Comparison of ENCODE assay signal across 8 mouse cellular contexts in the genomic region with DNA sequence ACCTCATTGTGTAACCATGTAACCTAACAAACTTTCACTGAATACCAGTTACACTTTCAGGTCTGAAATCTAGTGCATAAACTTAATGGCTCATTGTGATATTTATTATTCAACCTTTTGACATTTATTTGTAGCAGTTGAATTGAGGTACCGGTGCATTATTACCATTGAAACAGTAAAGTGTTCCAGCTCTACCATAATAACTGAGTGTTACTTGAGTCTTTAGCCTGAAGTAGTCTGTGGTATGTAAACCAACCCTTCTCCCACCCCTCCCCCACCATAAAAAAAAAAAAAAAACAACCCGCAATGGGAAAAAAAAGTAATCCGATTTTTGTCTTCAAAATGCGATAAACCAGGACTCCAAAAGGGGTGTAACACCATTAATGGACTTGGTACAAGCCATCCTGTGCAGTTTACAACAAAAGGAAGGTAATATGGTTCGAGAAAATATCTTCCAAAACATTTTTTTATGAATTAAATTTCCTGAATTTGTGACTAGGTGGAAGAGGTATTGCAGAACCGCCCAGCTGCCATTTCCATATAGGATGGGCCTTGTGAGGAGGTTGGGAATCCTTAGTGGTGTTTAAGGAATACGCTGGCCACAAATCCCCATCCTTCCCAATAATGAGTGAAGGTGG. TPM values are rescaled to one million over a fixed set of nuclear protein-coding genes. Genes with fewer than 3 reads are reported as not detected.
DNase-seq lines count a peak whose midpoint lies in the region; ATAC-seq lines count a peak whose summit lies in the region.
"Had no signal": no experiment of that assay in that cellular context is flagged by ENCODE, and none has a peak within 500 bp of the region (broad histone marks: within the 10 kb centered on the region; RNA-seq: fewer than 3 reads in every experiment).

No protein-coding gene starts in this region.

- no peaks in the 10 kb centered on the region for H3K9me3 ChIP-seq in lung, embryonic 15.5 days
- H3K9me3 ChIP-seq in forebrain, embryonic 13.5 days (replicated peaks), result no peaks in the 10 kb centered on the region
- H3K9me3 ChIP-seq in limb, embryonic 10.5 days (replicated peaks), result no peaks in the 10 kb centered on the region
- H3K9me3 ChIP-seq in stomach, embryonic 14.5 days (ENCODE audit: control insufficient read depth, low read depth, low read length), result no peaks in the 10 kb centered on the region

- DNase-seq in lung, adult 18-20 months, result no peak
- DNase-seq in limb, embryonic 10.5 days (ENCODE audit: low spot score), result no peak
- no peak for DNase-seq in thymus, postnatal 0 days (ENCODE audit: low spot score)
- DNase-seq in layer of hippocampus, postnatal 10 days (ENCODE audit: low spot score in 2 of 2), result no peak
- DNase-seq: lung, postnatal 10 days had no signal

- 8% methylated on average over 7 of the region's 7 CpGs for WGBS in lung, embryonic 15.5 days
- 2% methylated on average over 7 of the region's 7 CpGs for WGBS in forebrain, embryonic 13.5 days
- 9% methylated on average over 7 of the region's 7 CpGs for WGBS in limb, embryonic 10.5 days
- 13% methylated on average over 7 of the region's 7 CpGs for WGBS in stomach, embryonic 14.5 days

- H3K36me3 ChIP-seq in lung, embryonic 15.5 days, result no peaks in the 10 kb centered on the region
- no peaks in the 10 kb centered on the region for H3K36me3 ChIP-seq in forebrain, embryonic 13.5 days (ENCODE audit: poor library complexity, severe bottlenecking)
- H3K36me3 ChIP-seq in limb, embryonic 10.5 days, result no peaks in the 10 kb centered on the region
- H3K36me3 ChIP-seq in stomach, embryonic 14.5 days (ENCODE audit: control insufficient read depth, insufficient read depth, low read length), result no peaks in the 10 kb centered on the region

- peak overlapping the region; percentile 97 for H3K27ac ChIP-seq in lung, embryonic 15.5 days
- H3K27ac ChIP-seq in forebrain, embryonic 13.5 days, result peak overlapping the region; percentile 100
- H3K27ac ChIP-seq in limb, embryonic 10.5 days, result peak overlapping the region; percentile 100
- peak overlapping the region; percentile 100; the same call in 1 of the 2 replicates for H3K27ac ChIP-seq in stomach, embryonic 14.5 days (ENCODE audit: low read length)

- H3K4me1 ChIP-seq in lung, embryonic 15.5 days, result peaks cover 53% of the 10 kb centered on the region
- peaks cover 56% of the 10 kb centered on the region for H3K4me1 ChIP-seq in forebrain, embryonic 13.5 days
- peaks cover 52% of the 10 kb centered on the region for H3K4me1 ChIP-seq in limb, embryonic 10.5 days
- peaks cover 43% of the 10 kb centered on the region for H3K4me1 ChIP-seq in stomach, embryonic 14.5 days (ENCODE audit: control insufficient read depth, insufficient read depth, low read length)

- ATAC-seq in lung, embryonic 15.5 days (ENCODE audit: borderline replicate concordance, extremely low read depth, low FRiP score, low TSS enrichment), result no peak
- ATAC-seq in forebrain, embryonic 13.5 days, result no peak
- ATAC-seq in stomach, embryonic 14.5 days (ENCODE audit: insufficient number of reproducible peaks, insufficient read depth, low FRiP score, low read depth), result no peak

- H3K9ac ChIP-seq in lung, embryonic 15.5 days, result peak overlapping the region; percentile 98
- H3K9ac ChIP-seq in forebrain, embryonic 13.5 days, result peak overlapping the region; percentile 100
- peak overlapping the region; percentile 99 for H3K9ac ChIP-seq in stomach, embryonic 14.5 days (replicated peaks; ENCODE audit: low read depth, low read length)

- H3K4me2 ChIP-seq in lung, embryonic 15.5 days, result peak overlapping the region; percentile 67
- H3K4me2 ChIP-seq in forebrain, embryonic 13.5 days, result peak overlapping the region; percentile 87
- peak overlapping the region; percentile 96 for H3K4me2 ChIP-seq in stomach, embryonic 14.5 days (replicated peaks; ENCODE audit: low read depth, low read length)

- peak overlapping the region; percentile 76 for H3K4me3 ChIP-seq in lung, embryonic 15.5 days
- H3K4me3 ChIP-seq in forebrain, embryonic 13.5 days, result peak overlapping the region; percentile 95
- peak overlapping the region; percentile 90 for H3K4me3 ChIP-seq in limb, embryonic 10.5 days
- H3K4me3 ChIP-seq in stomach, embryonic 14.5 days (ENCODE audit: low read depth, low read length), result peak overlapping the region; percentile 89

- H3K27me3 ChIP-seq in lung, embryonic 15.5 days, result no peaks in the 10 kb centered on the region
- no peaks in the 10 kb centered on the region for H3K27me3 ChIP-seq in forebrain, embryonic 13.5 days
- no peaks in the 10 kb centered on the region for H3K27me3 ChIP-seq in limb, embryonic 10.5 days (ENCODE audit: low read depth, poor library complexity, severe bottlenecking)
- H3K27me3 ChIP-seq in stomach, embryonic 14.5 days (ENCODE audit: control insufficient read depth, insufficient read depth, low read length), result no peaks in the 10 kb centered on the region

RNA-seq across cellular contexts. Expression of gene Skida1, which starts 3.6 kb away (rescaled TPM):
- polyA plus RNA-seq in lung, embryonic 15.5 days (2015; fragmentation: Nextera tagmentation; extraction: Ambion mirVana), result 7.2 and 8.4 TPM in 2 replicates
- 17.2 and 17.9 TPM in 2 replicates for polyA plus RNA-seq in forebrain, embryonic 13.5 days (2015; fragmentation: Nextera tagmentation; extraction: Ambion mirVana)
- 7.0 and 11.5 TPM in 2 replicates for polyA plus RNA-seq in limb, embryonic 10.5 days (2016; fragmentation: Nextera tagmentation; extraction: Ambion mirVana)
- polyA plus RNA-seq in stomach, embryonic 14.5 days (2014; fragmentation: Nextera tagmentation; extraction: Ambion mirVana), result 4.4 and 5.0 TPM in 2 replicates
- polyA plus RNA-seq in thymus, postnatal 0 days (2015; fragmentation: Nextera tagmentation; extraction: Ambion mirVana), result 0.65 and 0.77 TPM in 2 replicates
- total RNA-seq in layer of hippocampus, postnatal 10 days (2021), result 10 to 100 TPM; 12.7 to 14.8 TPM

RNA-seq across cellular contexts. Expression of gene A930004D18Rik, which starts 7.7 kb away (rescaled TPM):
- 12.5 and 13.6 TPM in 2 replicates for polyA plus RNA-seq in lung, embryonic 15.5 days (2015; fragmentation: Nextera tagmentation; extraction: Ambion mirVana)
- polyA plus RNA-seq in forebrain, embryonic 13.5 days (2015; fragmentation: Nextera tagmentation; extraction: Ambion mirVana), result 16.2 and 20.3 TPM in 2 replicates
- polyA plus RNA-seq in limb, embryonic 10.5 days (2016; fragmentation: Nextera tagmentation; extraction: Ambion mirVana), result 11.5 and 11.6 TPM in 2 replicates
- 9.9 and 11.0 TPM in 2 replicates for polyA plus RNA-seq in stomach, embryonic 14.5 days (2014; fragmentation: Nextera tagmentation; extraction: Ambion mirVana)
- 2.6 and 3.3 TPM in 2 replicates for polyA plus RNA-seq in thymus, postnatal 0 days (2015; fragmentation: Nextera tagmentation; extraction: Ambion mirVana)
- 1 to 10 TPM; 3.3 to 3.8 TPM for total RNA-seq in layer of hippocampus, postnatal 10 days (2021)

RNA-seq across cellular contexts. Expression of gene Mllt10, which starts 9.8 kb away (rescaled TPM):
- 58.9 and 59.4 TPM in 2 replicates for polyA plus RNA-seq in lung, embryonic 15.5 days (2015; fragmentation: Nextera tagmentation; extraction: Ambion mirVana)
- 73.5 and 75.3 TPM in 2 replicates for polyA plus RNA-seq in forebrain, embryonic 13.5 days (2015; fragmentation: Nextera tagmentation; extraction: Ambion mirVana)
- polyA plus RNA-seq in limb, embryonic 10.5 days (2016; fragmentation: Nextera tagmentation; extraction: Ambion mirVana), result 56.9 and 65.3 TPM in 2 replicates
- polyA plus RNA-seq in stomach, embryonic 14.5 days (2014; fragmentation: Nextera tagmentation; extraction: Ambion mirVana), result 45.0 and 56.9 TPM in 2 replicates
- 53.2 and 70.2 TPM in 2 replicates for polyA plus RNA-seq in thymus, postnatal 0 days (2015; fragmentation: Nextera tagmentation; extraction: Ambion mirVana)
- 10 to 100 TPM; 48.8 to 58.2 TPM for total RNA-seq in layer of hippocampus, postnatal 10 days (2021)

RNA-seq across cellular contexts. Expression of gene H2al2a, which starts 48.5 kb away (rescaled TPM):
- not detected in 2 replicates for polyA plus RNA-seq in lung, embryonic 15.5 days (2015; fragmentation: Nextera tagmentation; extraction: Ambion mirVana)
- polyA plus RNA-seq in forebrain, embryonic 13.5 days (2015; fragmentation: Nextera tagmentation; extraction: Ambion mirVana), result not detected in 2 replicates
- not detected in 2 replicates for polyA plus RNA-seq in limb, embryonic 10.5 days (2016; fragmentation: Nextera tagmentation; extraction: Ambion mirVana)
- polyA plus RNA-seq in stomach, embryonic 14.5 days (2014; fragmentation: Nextera tagmentation; extraction: Ambion mirVana), result not detected in 2 replicates
- not detected in 2 replicates for polyA plus RNA-seq in thymus, postnatal 0 days (2015; fragmentation: Nextera tagmentation; extraction: Ambion mirVana)
- not detected for total RNA-seq in layer of hippocampus, postnatal 10 days (2021)
